Mouse (Mus musculus) kidney, adult 2 months (tissue): ENCODE measurements around the gene Traf3ip3.

ENCODE experiments used
- CTCF ChIP-seq: fragments of 200-500 bp; conservative IDR thresholded peaks from 2 replicates; pipeline ENCODE4 v1.5.1; 2011; ENCODE audit warnings: low read depth, mild to moderate bottlenecking, control low read depth, low read length, moderate library complexity, mixed read lengths; ENCODE audit not compliant: insufficient read depth, insufficient read length
- POLR2A ChIP-seq: fragments of 200-500 bp; IDR thresholded peaks from one replicate; pipeline ENCODE4 v1.6.1; 2011; ENCODE audit warnings: low read depth, low read length, control low read depth

- TF ChIP-seq CTCF, result no peak
- no peak for TF ChIP-seq POLR2A
Observed at GRCm38 (mm10) chr1:193191675-193192283, 9.7 kb downstream of the Traf3ip3 start.
